Mouse (Mus musculus) forebrain, embryonic 12.5 days (tissue): ENCODE measurements at regions not wholly inside any gene's neighbourhood (a gene's known extent, or its start where the extent isn't known, plus 50 kb on each side); places are given as distances from the start of the nearest gene placed in this dataset.

Source experiments
- ATAC-seq: fragments of 200-750 bp; cut with Nextera tagmentation; 2 replicates; pipeline ENCODE4 v1.8.0; 2017; ENCODE audit warnings: moderate TSS enrichment; ENCODE audit not compliant: low FRiP score
- H3K27ac ChIP-seq: fragments of 300-500 bp; sonication (generic); 2 replicates; pipeline ENCODE4 v1.5.1; 2016; ENCODE audit warnings: mild to moderate bottlenecking
- H3K27me3 ChIP-seq: fragments of 300-500 bp; sonication (generic); 2 replicates; pipeline ENCODE4 v1.6.1; 2016; ENCODE audit warnings: mild to moderate bottlenecking
- H3K36me3 ChIP-seq: fragments of 300-500 bp; sonication (generic); replicated peaks from 2 replicates; pipeline ENCODE4 v1.6.1; 2016; ENCODE audit warnings: mild to moderate bottlenecking
- H3K4me1 ChIP-seq: fragments of 300-500 bp; sonication (generic); 2 replicates; pipeline ENCODE4 v1.6.1; 2016
- H3K4me2 ChIP-seq: fragments of 300-500 bp; sonication (generic); 2 replicates; pipeline ENCODE4 v1.6.1; 2016; ENCODE audit warnings: mild to moderate bottlenecking, moderate library complexity
- H3K4me3 ChIP-seq: fragments of 300-500 bp; sonication (generic); replicated peaks from 2 replicates; pipeline ENCODE4 v1.5.1; 2016; ENCODE audit warnings: mild to moderate bottlenecking
- H3K9ac ChIP-seq: fragments of 300-500 bp; sonication (generic); 2 replicates; pipeline ENCODE4 v1.6.1; 2016; ENCODE audit warnings: mild to moderate bottlenecking
- H3K9me3 ChIP-seq: fragments of 300-500 bp; sonication (generic); 2 replicates; pipeline ENCODE4 v1.6.1; 2016
- WGBS: fragments of 180-500 bp; shearing (Covaris S2); methylation state at CpG from one replicate; pipeline ENCODE4 v1.1.7; 2016; 5-methylcytosine and 5-hydroxymethylcytosine counted together

DNA sequence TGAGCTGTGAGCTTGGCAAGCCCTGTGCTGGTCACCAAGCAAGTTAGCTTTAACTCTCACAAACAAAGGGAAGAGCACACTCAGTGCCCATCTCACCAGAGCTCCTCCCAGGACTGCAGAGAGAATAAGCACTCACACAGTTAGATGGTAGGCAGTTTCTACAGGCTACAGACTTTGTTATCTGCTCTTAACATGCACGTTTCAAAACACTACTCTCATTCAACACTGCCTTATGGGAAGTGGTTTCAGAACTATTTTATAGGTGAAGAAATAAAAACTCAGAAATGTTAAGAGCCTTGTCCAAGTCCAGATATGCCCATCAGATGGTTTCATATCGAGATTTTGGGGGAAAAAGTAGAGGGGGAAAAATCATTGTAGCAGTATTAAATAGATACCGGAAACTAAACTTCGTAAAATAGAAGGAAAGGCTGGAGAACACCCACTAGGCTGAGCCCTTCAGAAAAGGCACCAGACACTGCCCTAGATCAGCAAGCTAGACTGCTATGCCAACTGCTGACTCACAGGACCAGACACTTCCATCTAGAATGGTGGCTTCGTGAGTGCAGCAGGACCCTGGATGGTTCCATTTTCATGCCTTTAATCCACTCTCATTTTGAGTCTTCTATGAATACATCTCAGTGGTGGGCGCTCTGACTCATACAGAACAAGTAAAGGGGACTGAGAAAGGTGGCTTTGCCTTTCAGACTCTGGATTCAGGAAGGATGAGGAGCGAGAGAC, 51.3 kb upstream of the Serbp1 start:
- Histone ChIP-seq H3K9ac (no peak overlapping the region), H3K4me3 (no peak overlapping the region), H3K27me3 (no peaks in the 10 kb centered on the region), H3K9me3 (no peaks in the 10 kb centered on the region), H3K4me2 (no peak overlapping the region), H3K4me1 (no peaks in the 10 kb centered on the region), H3K36me3 (no peaks in the 10 kb centered on the region), H3K27ac (no peak overlapping the region)
- ATAC-seq = no peak
- 85% methylated on average over 7 of the region's 7 CpGs for WGBS

DNA sequence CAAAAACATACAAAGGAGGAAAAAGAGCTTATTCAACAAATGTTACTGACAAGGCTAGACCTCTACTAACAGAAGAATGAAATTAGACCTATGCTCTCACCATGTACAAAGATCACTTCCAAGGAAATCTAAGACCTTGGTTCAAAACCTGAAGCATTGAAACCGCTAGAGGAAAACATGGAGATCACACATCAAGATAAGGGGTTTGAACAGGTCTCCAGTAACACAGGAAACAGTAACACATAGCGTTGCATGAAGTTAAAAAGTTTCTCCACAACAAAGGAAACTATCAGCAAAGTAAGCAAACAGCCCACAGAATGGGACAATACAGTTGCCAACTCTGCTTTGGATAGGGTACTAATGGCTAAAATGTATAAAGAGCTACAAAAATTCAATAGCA, 53.3 kb upstream of the Serbp1 start:
- Histone ChIP-seq H3K9me3 (no peaks in the 10 kb centered on the region), H3K4me2 (no peak overlapping the region), H3K27me3 (no peaks in the 10 kb centered on the region), H3K9ac (no peak overlapping the region), H3K4me1 (no peaks in the 10 kb centered on the region), H3K4me3 (no peak overlapping the region), H3K36me3 (no peaks in the 10 kb centered on the region), H3K27ac (no peak overlapping the region)
- WGBS = 94% methylated on average over 2 of the region's 2 CpGs
- ATAC-seq = no peak

DNA sequence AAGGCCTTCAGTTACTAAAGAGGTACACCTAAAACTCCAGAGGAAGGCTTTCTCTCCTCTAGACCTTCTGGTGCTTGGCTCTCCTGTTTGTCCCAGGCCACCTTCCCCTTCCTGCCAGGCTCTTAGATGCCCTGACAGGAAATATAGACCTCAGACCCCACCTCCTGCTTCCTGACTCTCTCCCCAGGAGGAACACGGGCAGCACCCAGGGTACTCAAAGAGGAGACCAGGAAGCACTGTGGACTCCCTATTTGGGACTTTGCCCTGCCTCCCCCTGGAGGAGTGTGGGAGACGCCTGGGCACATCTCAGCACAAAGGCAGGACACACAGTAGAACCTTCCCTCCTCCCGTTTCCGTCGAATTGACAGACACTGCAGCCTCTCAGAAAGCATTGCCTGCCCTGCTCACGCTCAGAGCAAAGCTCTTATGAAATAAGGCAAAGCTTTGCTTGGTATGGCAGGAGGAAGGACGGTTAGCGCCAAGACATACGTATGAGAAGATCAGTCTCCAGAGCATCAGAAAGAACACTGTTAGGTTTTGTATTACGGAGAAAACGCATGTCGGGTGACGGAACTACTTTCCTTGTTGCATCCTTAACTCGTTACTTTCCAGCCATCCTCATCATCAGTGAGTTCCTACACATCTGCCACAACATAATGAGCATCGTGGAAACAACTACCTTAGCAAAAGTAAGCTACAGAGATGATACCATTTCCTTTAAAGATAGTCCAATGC, 54.3 kb upstream of the Serbp1 start:
- no peak for ATAC-seq
- WGBS = 84% methylated on average over 15 of the region's 15 CpGs
- Histone ChIP-seq H3K27me3 (no peaks in the 10 kb centered on the region), H3K27ac (no peak overlapping the region), H3K9me3 (no peaks in the 10 kb centered on the region), H3K4me1 (no peaks in the 10 kb centered on the region), H3K4me3 (no peak overlapping the region), H3K4me2 (no peak overlapping the region), H3K9ac (no peak overlapping the region), H3K36me3 (no peaks in the 10 kb centered on the region)

DNA sequence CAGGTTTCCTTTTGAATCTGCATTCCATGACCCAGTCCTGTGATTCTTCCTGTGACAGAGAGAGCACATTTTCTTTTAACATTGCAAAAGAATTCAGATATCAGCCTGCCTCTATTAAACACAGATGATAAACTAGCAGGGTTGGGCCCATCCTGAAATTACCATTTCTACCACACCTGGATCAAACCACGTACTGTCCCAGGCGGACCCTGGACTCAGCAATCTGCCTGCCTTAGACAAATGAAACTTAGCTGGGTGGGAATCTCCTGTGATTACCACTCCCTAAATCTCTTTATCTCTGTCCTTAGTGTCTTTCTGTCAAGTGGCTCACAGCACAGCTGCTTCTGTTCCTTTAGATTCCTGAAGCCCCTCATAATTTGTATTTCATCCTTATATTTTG, 55.5 kb upstream of the Serbp1 start:
- Histone ChIP-seq H3K27ac (no peak overlapping the region), H3K4me1 (no peaks in the 10 kb centered on the region), H3K27me3 (no peaks in the 10 kb centered on the region), H3K9me3 (no peaks in the 10 kb centered on the region), H3K36me3 (no peaks in the 10 kb centered on the region), H3K4me3 (no peak overlapping the region), H3K9ac (no peak overlapping the region), H3K4me2 (no peak overlapping the region)
- ATAC-seq = no peak
- WGBS = 92% methylated on average over 2 of the region's 2 CpGs

DNA sequence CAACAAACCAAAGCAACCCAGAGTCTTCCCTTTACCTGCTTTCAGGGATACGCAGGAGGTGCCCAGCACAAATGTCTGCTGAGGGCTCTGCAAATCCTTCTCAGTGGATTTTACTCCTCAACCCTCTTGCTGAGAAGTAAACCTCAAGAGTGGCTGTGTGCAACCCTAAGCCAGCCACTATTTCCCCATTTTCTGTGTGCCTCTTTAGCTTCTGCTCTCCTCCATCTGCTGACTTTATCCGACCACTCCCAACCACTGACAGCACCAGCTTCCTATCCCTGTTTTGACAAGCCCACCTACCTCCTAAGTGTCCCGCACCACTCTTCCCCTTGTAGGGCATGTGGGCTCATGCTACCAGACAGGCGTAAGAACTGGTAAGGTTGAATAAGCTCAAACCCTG, 56.5 kb upstream of the Serbp1 start:
- Histone ChIP-seq H3K27ac (no peak overlapping the region), H3K9ac (no peak overlapping the region), H3K4me3 (no peak overlapping the region), H3K36me3 (no peaks in the 10 kb centered on the region), H3K9me3 (no peaks in the 10 kb centered on the region), H3K4me1 (no peaks in the 10 kb centered on the region), H3K4me2 (no peak overlapping the region), H3K27me3 (no peaks in the 10 kb centered on the region)
- 94% methylated on average over 4 of the region's 4 CpGs for WGBS
- no peak for ATAC-seq

DNA sequence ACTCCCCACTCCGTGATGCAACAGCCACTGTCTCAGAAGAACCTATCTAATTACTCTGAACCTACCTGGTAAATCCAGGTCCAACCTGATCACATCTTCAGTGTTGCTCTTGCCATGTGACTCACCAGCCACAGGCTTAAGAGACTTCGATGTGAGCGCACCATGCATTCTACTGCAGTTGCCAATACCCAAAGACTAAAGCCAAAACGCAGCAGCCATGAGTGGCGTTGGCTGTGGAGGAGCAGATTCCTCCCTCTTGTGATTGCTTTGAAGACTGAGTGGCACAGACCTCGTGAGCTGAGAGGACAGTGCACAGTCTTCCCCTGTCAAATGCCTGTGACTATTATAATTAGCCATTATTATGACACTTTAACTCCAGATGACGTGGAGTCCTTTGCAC, 58.6 kb upstream of the Serbp1 start:
- no peak overlapping the region for H3K27ac ChIP-seq
- no peaks in the 10 kb centered on the region for H3K9me3 ChIP-seq
- ATAC-seq = no peak
- H3K4me1 ChIP-seq = no peaks in the 10 kb centered on the region
- H3K27me3 ChIP-seq = no peaks in the 10 kb centered on the region
- no peak overlapping the region for H3K9ac ChIP-seq
- H3K36me3 ChIP-seq = no peaks in the 10 kb centered on the region
- no peak overlapping the region for H3K4me2 ChIP-seq
- H3K4me3 ChIP-seq = no peak overlapping the region
- WGBS = 78% methylated on average over 7 of the region's 7 CpGs

DNA sequence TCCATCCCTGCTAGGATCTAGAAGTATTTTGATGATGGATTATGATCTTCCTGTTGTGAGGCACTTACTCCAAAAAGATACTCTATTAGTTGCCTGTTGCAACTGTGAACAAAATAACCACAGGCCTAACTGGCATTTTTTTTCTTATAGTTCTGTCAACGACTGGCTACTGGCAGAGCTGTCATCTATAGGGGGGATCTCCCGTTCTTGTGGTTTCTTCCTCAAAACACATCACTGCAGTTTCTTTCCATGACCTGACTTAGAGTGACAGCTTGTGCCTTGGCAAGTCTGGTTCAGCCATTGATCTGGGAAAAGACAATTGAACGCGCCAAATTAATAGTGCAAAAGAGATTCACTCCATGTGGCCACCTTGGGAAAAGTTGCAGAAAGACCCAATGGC, 59.4 kb upstream of the Serbp1 start:
- no peak for ATAC-seq
- no peak overlapping the region for H3K27ac ChIP-seq
- no peaks in the 10 kb centered on the region for H3K36me3 ChIP-seq
- no peaks in the 10 kb centered on the region for H3K4me1 ChIP-seq
- WGBS = 92% methylated on average over 4 of the region's 4 CpGs
- H3K9me3 ChIP-seq = no peaks in the 10 kb centered on the region
- H3K4me2 ChIP-seq = no peak overlapping the region
- no peaks in the 10 kb centered on the region for H3K27me3 ChIP-seq
- no peak overlapping the region for H3K9ac ChIP-seq
- H3K4me3 ChIP-seq = no peak overlapping the region

DNA sequence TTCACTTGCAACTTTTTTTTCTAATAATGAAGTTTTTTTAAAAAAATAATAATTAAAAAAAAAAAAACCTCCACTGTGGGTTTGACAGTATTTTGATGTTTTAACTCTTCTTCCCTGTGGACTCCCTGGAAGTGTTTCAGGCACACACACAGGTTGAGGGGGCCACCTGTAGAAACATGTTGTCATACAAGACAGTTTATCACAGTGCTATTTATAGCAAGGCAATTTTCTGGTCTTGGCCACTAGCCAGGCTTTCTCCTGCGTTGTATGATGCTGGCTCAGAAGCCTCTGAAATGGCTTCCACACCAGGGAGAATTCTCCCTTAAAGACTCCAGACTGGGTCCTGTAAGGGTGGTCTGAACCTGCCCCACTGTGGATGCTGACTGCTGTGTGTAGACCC, 59.9 kb upstream of the Serbp1 start:
- ATAC-seq = no peak

DNA sequence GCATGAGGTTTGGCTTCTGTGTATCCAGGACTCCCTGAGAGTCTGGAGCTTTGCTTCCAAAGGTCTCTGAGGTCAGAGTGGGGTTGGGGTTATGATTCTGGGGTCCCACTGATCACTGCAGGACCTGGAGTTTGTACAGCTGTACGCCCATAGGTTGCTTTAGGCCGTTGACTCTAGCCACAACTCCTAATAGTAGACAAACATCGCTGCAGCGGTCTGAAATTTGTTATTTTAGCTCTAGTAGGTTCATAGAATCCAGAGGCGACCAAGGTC, 67.4 kb upstream of the Serbp1 start:
- Histone ChIP-seq H3K9me3 (no peaks in the 10 kb centered on the region), H3K9ac (no peak overlapping the region)
- no peak for ATAC-seq

More for the DNA sequence above, 59.9 kb upstream of the Serbp1 start:
- Histone ChIP-seq H3K4me2 (no peak overlapping the region), H3K36me3 (no peaks in the 10 kb centered on the region), H3K4me1 (no peaks in the 10 kb centered on the region), H3K27ac (no peak overlapping the region), H3K9me3 (no peaks in the 10 kb centered on the region), H3K27me3 (no peaks in the 10 kb centered on the region), H3K9ac (no peak overlapping the region), H3K4me3 (no peak overlapping the region)
- WGBS = 63% methylated on average over 1 of the region's 1 CpGs

DNA sequence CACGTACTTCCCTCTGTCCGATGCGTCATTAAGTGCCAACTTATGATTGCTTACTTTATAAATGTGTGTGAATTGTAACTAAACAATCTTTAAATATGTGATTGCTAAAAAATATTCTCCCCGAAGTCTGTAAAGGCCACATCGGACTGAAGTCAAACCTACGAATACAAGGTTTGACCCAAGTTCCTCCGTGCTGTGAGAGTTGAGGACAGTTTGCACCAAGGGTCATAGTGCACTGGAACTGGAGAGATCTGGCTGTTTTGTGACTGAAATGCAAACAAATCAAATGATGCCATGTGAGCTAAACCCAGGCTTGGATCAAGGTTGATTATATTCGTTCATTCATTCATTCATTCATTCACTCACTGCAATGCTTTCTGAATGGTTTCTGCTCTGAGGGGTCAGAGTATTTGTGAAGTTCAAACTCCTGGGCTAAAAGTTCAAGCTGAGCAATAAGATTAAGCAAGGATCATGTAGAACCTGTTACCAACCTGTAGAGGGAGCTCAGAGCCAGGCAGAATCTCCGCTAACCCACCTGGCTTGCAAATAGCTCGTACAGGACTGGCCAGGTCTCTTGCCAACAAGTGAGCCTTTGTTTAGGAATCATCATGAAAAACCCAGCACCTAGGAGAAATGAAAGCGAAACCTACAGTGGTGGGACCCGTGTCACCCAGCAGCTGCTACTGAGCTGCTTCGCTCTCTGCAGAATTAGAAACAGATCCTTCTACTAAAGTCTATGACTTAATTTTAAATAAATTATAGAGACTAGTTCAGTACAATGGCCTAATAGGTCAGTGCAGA, 67.9 kb upstream of the Serbp1 start:
- Histone ChIP-seq H3K9ac (no peak overlapping the region), H3K4me2 (no peak overlapping the region), H3K4me3 (no peak overlapping the region), H3K4me1 (peaks cover 7% of the 10 kb centered on the region; the same call in 1 of the 2 replicates), H3K27ac (no peak overlapping the region), H3K9me3 (no peaks in the 10 kb centered on the region), H3K36me3 (no peaks in the 10 kb centered on the region), H3K27me3 (no peaks in the 10 kb centered on the region)
- WGBS = 52% methylated on average over 13 of the region's 13 CpGs
- peak; percentile 75 for ATAC-seq

More for the DNA sequence above, 67.4 kb upstream of the Serbp1 start:
- 86% methylated on average over 5 of the region's 5 CpGs for WGBS
- H3K36me3 ChIP-seq = no peaks in the 10 kb centered on the region
- H3K27ac ChIP-seq = no peak overlapping the region
- H3K4me2 ChIP-seq = no peak overlapping the region
- H3K4me1 ChIP-seq = peaks cover 7% of the 10 kb centered on the region; the same call in 1 of the 2 replicates
- H3K4me3 ChIP-seq = no peak overlapping the region
- no peaks in the 10 kb centered on the region for H3K27me3 ChIP-seq

DNA sequence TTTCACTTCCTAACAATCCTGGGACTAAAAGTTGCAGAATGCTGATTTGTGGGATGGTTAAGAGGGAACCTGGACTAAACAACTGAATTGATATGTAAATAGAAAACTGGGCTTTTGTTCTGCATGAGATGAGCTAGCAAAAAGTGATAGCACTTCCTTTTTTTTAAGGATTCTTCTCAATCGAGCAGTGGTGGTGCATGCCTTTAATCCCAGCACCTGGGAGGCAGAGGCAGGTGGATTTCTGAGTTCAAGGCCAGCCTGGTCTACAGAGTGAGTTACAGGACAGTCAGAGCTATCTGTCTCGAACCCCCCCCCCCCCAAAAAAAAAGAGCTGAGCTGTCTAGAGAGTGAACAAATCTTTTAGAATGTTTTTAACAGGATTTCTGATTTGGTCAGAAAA, 69.2 kb upstream of the Serbp1 start:
- Histone ChIP-seq H3K4me2 (peak overlapping the region; percentile 54), H3K9ac (peak overlapping the region; percentile 38; the same call in 1 of the 2 replicates), H3K4me3 (peak overlapping the region; percentile 42), H3K9me3 (no peaks in the 10 kb centered on the region), H3K4me1 (peaks cover 7% of the 10 kb centered on the region; the same call in 1 of the 2 replicates), H3K27me3 (no peaks in the 10 kb centered on the region), H3K36me3 (no peaks in the 10 kb centered on the region), H3K27ac (no peak overlapping the region)
- ATAC-seq = peak; percentile 45; the same call in 1 of the 2 replicates
- WGBS = 29% methylated on average over 2 of the region's 2 CpGs

DNA sequence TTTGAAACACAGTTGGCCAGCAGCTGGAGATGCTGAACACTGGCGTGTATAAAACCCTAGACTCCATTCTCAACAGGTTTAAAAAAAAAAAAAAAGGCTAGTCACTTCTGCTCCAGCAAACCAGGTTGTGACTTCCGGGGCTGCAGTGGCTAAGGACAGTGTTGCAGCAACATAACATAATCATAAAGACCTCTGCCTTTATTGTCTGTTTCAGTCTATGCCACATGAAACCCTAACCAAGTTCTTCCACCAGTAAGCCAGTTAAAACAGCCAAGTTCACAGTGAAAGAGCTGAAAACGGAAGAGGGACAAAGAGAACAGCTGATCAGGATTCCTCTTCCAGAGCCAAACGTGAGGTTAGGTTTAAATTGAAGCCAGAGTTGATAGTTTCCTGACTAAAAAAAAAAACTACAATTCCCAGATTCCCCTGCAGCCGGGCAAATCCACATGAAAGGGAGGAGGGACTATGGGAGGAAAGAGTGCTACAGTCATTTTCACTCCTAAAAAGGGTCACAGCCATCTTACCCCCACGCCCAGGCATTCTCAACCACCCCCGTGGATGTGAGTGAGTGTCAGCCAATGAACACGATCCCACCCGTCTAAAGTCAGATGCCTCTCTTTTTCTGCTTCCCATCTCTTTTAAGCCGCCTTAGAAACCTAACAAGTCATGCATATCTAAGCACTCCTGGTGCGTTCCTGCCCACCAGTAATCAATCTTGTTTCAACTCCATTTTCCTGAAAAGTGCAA, 69.8 kb upstream of the Serbp1 start:
- no peak overlapping the region for H3K27ac ChIP-seq
- WGBS = 15% methylated on average over 11 of the region's 11 CpGs

More for the DNA sequence above, 69.8 kb upstream of the Serbp1 start:
- H3K9ac ChIP-seq = peak overlapping the region; percentile 38; the same call in 1 of the 2 replicates
- H3K4me1 ChIP-seq = peaks cover 7% of the 10 kb centered on the region; the same call in 1 of the 2 replicates
- H3K4me2 ChIP-seq = peak overlapping the region; percentile 54
- peak overlapping the region; percentile 42 for H3K4me3 ChIP-seq
- ATAC-seq = peak; percentile 75
- no peaks in the 10 kb centered on the region for H3K36me3 ChIP-seq
- no peaks in the 10 kb centered on the region for H3K27me3 ChIP-seq
- no peaks in the 10 kb centered on the region for H3K9me3 ChIP-seq
